Mouse (Mus musculus): ENCODE results near the gene D8Ertd738e.

GRCm38 (mm10) chr8:84202466-84202865 lies 47.1 kb downstream of the D8Ertd738e start:
- TF ChIP-seq CTCF (conservative IDR thresholded peaks at IDR 0.05; ENCODE audit: low read length) (no peak), NANOG (IDR thresholded peaks at IDR 0.05; ENCODE audit: borderline replicate concordance, low read length) (no peak)
